In the genomic region with DNA sequence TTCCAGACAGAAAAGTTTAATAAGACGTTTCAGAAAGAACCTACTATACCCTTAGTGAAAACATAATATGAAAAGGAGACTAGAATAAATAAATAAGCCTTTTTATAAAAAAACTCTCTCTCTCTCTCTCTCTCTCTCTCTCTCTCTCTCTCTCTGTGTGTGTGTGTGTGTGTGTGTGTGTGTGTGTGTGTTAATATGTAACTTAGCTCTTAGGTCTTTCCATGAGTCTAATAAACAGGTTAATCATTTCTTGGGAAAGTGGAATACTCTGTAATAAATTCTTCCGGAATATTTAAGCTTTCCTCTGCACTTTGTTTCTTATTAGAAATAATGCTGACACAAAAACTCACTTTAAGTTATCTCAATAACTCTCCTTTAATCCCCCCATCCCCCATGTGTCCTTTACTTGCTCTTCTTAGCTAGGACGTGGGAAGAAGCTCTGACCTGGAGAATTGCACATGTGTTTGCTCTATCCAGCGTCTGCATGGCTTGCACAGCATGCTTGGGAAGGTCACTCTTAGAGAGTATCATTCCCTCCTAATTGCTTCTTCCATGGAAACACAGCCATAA, we compare ENCODE assay signal across 20 mouse cellular contexts.
DNase-seq lines count a peak whose midpoint lies in the region; ATAC-seq and TF ChIP-seq lines count a peak whose summit lies in the region.
"Had no signal": no experiment of that assay in that cellular context is flagged by ENCODE, and none has a peak within 500 bp of the region (broad histone marks: within the 10 kb centered on the region; RNA-seq: fewer than 3 reads in every experiment).

No protein-coding gene starts in this region.

- H3K36me3 ChIP-seq in kidney, adult 2 months (ENCODE audit: control insufficient read depth, insufficient read depth, low read length) = no peaks in the 10 kb centered on the region
- no peaks in the 10 kb centered on the region for H3K36me3 ChIP-seq in kidney, embryonic 16.5 days (ENCODE audit: insufficient read depth, low read length)
- no peaks in the 10 kb centered on the region for H3K36me3 ChIP-seq in forebrain, embryonic 13.5 days (ENCODE audit: poor library complexity, severe bottlenecking)
- H3K36me3 ChIP-seq: embryonic facial prominence, embryonic 13.5 days; forebrain, embryonic 12.5 days; heart, embryonic 13.5 days had no signal

- TF ChIP-seq CTCF in kidney, adult 2 months (conservative IDR thresholded peaks at IDR 0.05; ENCODE audit: insufficient read depth, insufficient read length, low read depth, low read length) = no peak

- H3K4me1 ChIP-seq in kidney, adult 2 months (ENCODE audit: control insufficient read depth, insufficient read depth, low read length) = peaks cover 3% of the 10 kb centered on the region; the same call in 1 of the 2 replicates
- H3K4me1 ChIP-seq in kidney, embryonic 16.5 days (ENCODE audit: insufficient read depth, low read length) = no peaks in the 10 kb centered on the region
- no peaks in the 10 kb centered on the region for H3K4me1 ChIP-seq in forebrain, embryonic 13.5 days
- H3K4me1 ChIP-seq: embryonic facial prominence, embryonic 13.5 days; forebrain, embryonic 12.5 days had no signal

- WGBS in kidney, adult 2 months = 43% methylated on average over 4 of the region's 4 CpGs
- 49% methylated on average over 4 of the region's 4 CpGs for WGBS in kidney, embryonic 16.5 days
- WGBS in forebrain, embryonic 13.5 days = 75% methylated on average over 4 of the region's 4 CpGs

- peak; percentile 68 for DNase-seq in kidney, adult 2 months
- no peak for DNase-seq in kidney, adult 18-20 months
- DNase-seq in kidney, postnatal 25 days = peak; percentile 56 to 62
- DNase-seq in frontal cortex, postnatal 10 days (ENCODE audit: low spot score in 2 of 2) = no peak
- DNase-seq: adrenal gland, postnatal 25 days; cerebellum, adult 18-20 months; cerebellum, adult 9-11 months; cerebellum, postnatal 36 days; forebrain, postnatal 0 days; gastrocnemius, adult 2 months; gastrocnemius, postnatal 25 days; heart, postnatal 36 days had no signal

- no peak for ATAC-seq in kidney, embryonic 16.5 days (ENCODE audit: low FRiP score, low TSS enrichment)
- ATAC-seq in megakaryocyte progenitor cell, adult 5-6 weeks (replicated peaks; ENCODE audit: poor library complexity) = no peak
- ATAC-seq in forebrain, embryonic 13.5 days = no peak
- ATAC-seq: activated CD4-positive, CD25-positive, alpha-beta regulatory T cell, adult 4 months; forebrain, postnatal 0 days; Patski had no signal

- no peak overlapping the region for H3K4me3 ChIP-seq in kidney, adult 2 months (ENCODE audit: insufficient read depth, low read depth, low read length)
- H3K4me3 ChIP-seq in kidney, embryonic 16.5 days (ENCODE audit: low read length) = no peak overlapping the region
- no peak overlapping the region for H3K4me3 ChIP-seq in forebrain, embryonic 13.5 days
- H3K4me3 ChIP-seq: embryonic facial prominence, embryonic 13.5 days; forebrain, embryonic 12.5 days; gastrocnemius, adult 2 months; heart, embryonic 13.5 days had no signal

- TF ChIP-seq POLR2A in kidney, adult 2 months (IDR thresholded peaks at IDR 0.05; ENCODE audit: low read depth, low read length) = no peak

- H3K27me3 ChIP-seq in kidney, adult 2 months (replicated peaks; ENCODE audit: control insufficient read depth, insufficient read depth, low read length) = no peaks in the 10 kb centered on the region
- H3K27me3 ChIP-seq in kidney, embryonic 16.5 days (ENCODE audit: insufficient read depth, low read length) = no peaks in the 10 kb centered on the region
- H3K27me3 ChIP-seq in forebrain, embryonic 13.5 days = no peaks in the 10 kb centered on the region
- H3K27me3 ChIP-seq: embryonic facial prominence, embryonic 13.5 days; forebrain, embryonic 12.5 days; heart, embryonic 13.5 days; Patski had no signal

- no peak overlapping the region for H3K4me2 ChIP-seq in kidney, embryonic 16.5 days (replicated peaks; ENCODE audit: low read depth, low read length)
- no peak overlapping the region for H3K4me2 ChIP-seq in forebrain, embryonic 13.5 days
- H3K4me2 ChIP-seq: embryonic facial prominence, embryonic 13.5 days; forebrain, embryonic 12.5 days; heart, embryonic 13.5 days had no signal

- peak overlapping the region; percentile 96 for H3K27ac ChIP-seq in kidney, adult 2 months (ENCODE audit: insufficient read depth, low read depth, low read length)
- H3K27ac ChIP-seq in kidney, embryonic 16.5 days (ENCODE audit: low read length) = peak overlapping the region; percentile 71
- no peak overlapping the region for H3K27ac ChIP-seq in forebrain, embryonic 13.5 days
- H3K27ac ChIP-seq: embryonic facial prominence, embryonic 13.5 days; forebrain, embryonic 12.5 days; gastrocnemius, adult 2 months; heart, embryonic 13.5 days had no signal

- H3K9ac ChIP-seq in kidney, embryonic 16.5 days (replicated peaks; ENCODE audit: low read length) = no peak overlapping the region
- H3K9ac ChIP-seq in forebrain, embryonic 13.5 days = no peak overlapping the region
- H3K9ac ChIP-seq: embryonic facial prominence, embryonic 13.5 days; forebrain, embryonic 12.5 days; forebrain, postnatal 0 days; heart, embryonic 13.5 days had no signal

- no peaks in the 10 kb centered on the region for H3K9me3 ChIP-seq in kidney, embryonic 16.5 days (ENCODE audit: low read length)
- H3K9me3 ChIP-seq in forebrain, embryonic 13.5 days (replicated peaks) = no peaks in the 10 kb centered on the region
- H3K9me3 ChIP-seq: embryonic facial prominence, embryonic 13.5 days; forebrain, embryonic 12.5 days; heart, embryonic 13.5 days had no signal

Comparison
In these comparisons a context has a peak if more than half of its experiments do, and no peak if none do; other contexts are left out.
1. DNase-seq: peak in kidney, adult 2 months (single experiment) and kidney, postnatal 25 days (2 of 2); none in kidney, adult 18-20 months (single experiment) and frontal cortex, postnatal 10 days (0 of 2).